Mouse (Mus musculus): ENCODE results near the gene Slc25a35.

GRCm38 (mm10) chr11:68966554-68966953, 1.4 kb upstream of the Slc25a35 start:
- TF ChIP-seq USF1 (IDR thresholded peaks at IDR 0.05; ENCODE audit: low read depth, low read length): no peak
- no peak for TF ChIP-seq EP300 (IDR thresholded peaks at IDR 0.05; ENCODE audit: low read depth in 1 of 2, low read length in 2 of 2)
- TF ChIP-seq CTCF (IDR thresholded peaks at IDR 0.05 in 2 of 3, conservative IDR thresholded peaks at IDR 0.05 in 1 of 3; ENCODE audit: control insufficient read depth in 1 of 3, insufficient read depth in 1 of 3, low read depth in 2 of 3, low read length in 3 of 3, poor library complexity in 1 of 3, severe bottlenecking in 1 of 3): no peak
- TF ChIP-seq GABPA (IDR thresholded peaks at IDR 0.05; ENCODE audit: low read depth, low read length): no peak
